Comparison of ENCODE assay signal across 9 mouse cellular contexts in genomic region chr19:20492491-20492890, GRCm38 (mm10). TPM values are rescaled to one million over a fixed set of nuclear protein-coding genes. Genes with fewer than 3 reads are reported as not detected.
DNase-seq lines count a peak whose midpoint lies in the region; ATAC-seq and TF ChIP-seq lines count a peak whose summit lies in the region.
"Had no signal": no experiment of that assay in that cellular context is flagged by ENCODE, and none has a peak within 500 bp of the region (broad histone marks: within the 10 kb centered on the region; RNA-seq: fewer than 3 reads in every experiment).

Gene Aldh1a1, plus strand, starts transcription at chr19:20492715.

- no peak for ATAC-seq in midbrain, embryonic 15.5 days (replicated peaks)
- ATAC-seq in midbrain, embryonic 11.5 days (ENCODE audit: low FRiP score): no peak
- no peak for ATAC-seq in intestine, embryonic 16.5 days

- no peak within 1 kb of the TSS for H3K4me2 ChIP-seq in midbrain, embryonic 15.5 days
- no peak within 1 kb of the TSS for H3K4me2 ChIP-seq in midbrain, embryonic 11.5 days
- no peak within 1 kb of the TSS for H3K4me2 ChIP-seq in intestine, embryonic 16.5 days (ENCODE audit: low read depth, low read length)

- TF ChIP-seq CTCF in embryonic fibroblast, embryonic 13.5 days (IDR thresholded peaks at IDR 0.05; ENCODE audit: borderline replicate concordance, insufficient read depth, low read length): no peak

- no peaks in the 10 kb centered on the region for H3K9me3 ChIP-seq in midbrain, embryonic 15.5 days
- no peaks in the 10 kb centered on the region for H3K9me3 ChIP-seq in midbrain, embryonic 11.5 days (ENCODE audit: control insufficient read depth, low read length)
- no peaks in the 10 kb centered on the region for H3K9me3 ChIP-seq in intestine, embryonic 16.5 days (ENCODE audit: control insufficient read depth, low read length)
- H3K9me3 ChIP-seq: G1E had no signal

- DNase-seq in midbrain, embryonic 11.5 days (ENCODE audit: low spot score, missing footprints): no peak
- peak; percentile 86 for DNase-seq in skeletal muscle tissue, adult 2 months (ENCODE audit: low read depth, low spot score)
- no peak for DNase-seq in Muller cell, postnatal 12 days (ENCODE audit: inconsistent ontology term)
- DNase-seq in thymus, postnatal 4 days: no peak
- DNase-seq in thymus, postnatal 0 days (ENCODE audit: low spot score): no peak

- H3K27ac ChIP-seq in midbrain, embryonic 15.5 days: no peak within 1 kb of the TSS
- no peak within 1 kb of the TSS for H3K27ac ChIP-seq in midbrain, embryonic 11.5 days (ENCODE audit: low read depth, low read length)
- peak within 1 kb of the TSS; percentile 64 for H3K27ac ChIP-seq in embryonic fibroblast, embryonic 13.5 days (ENCODE audit: insufficient read depth, low read length)
- peak within 1 kb of the TSS; percentile 59 for H3K27ac ChIP-seq in intestine, embryonic 16.5 days (ENCODE audit: low read length)

- no peaks in the 10 kb centered on the region for H3K36me3 ChIP-seq in midbrain, embryonic 15.5 days (replicated peaks)
- H3K36me3 ChIP-seq in midbrain, embryonic 11.5 days (ENCODE audit: control insufficient read depth, insufficient read depth, low read length): no peaks in the 10 kb centered on the region
- H3K36me3 ChIP-seq in intestine, embryonic 16.5 days (ENCODE audit: control insufficient read depth, insufficient read depth, low read length): no peaks in the 10 kb centered on the region
- H3K36me3 ChIP-seq: G1E had no signal

- no peak within 1 kb of the TSS for H3K9ac ChIP-seq in midbrain, embryonic 15.5 days
- no peak within 1 kb of the TSS for H3K9ac ChIP-seq in midbrain, embryonic 11.5 days (ENCODE audit: low read length)
- H3K9ac ChIP-seq in intestine, embryonic 16.5 days (ENCODE audit: low read depth, low read length): no peak within 1 kb of the TSS

- H3K27me3 ChIP-seq in midbrain, embryonic 15.5 days (replicated peaks): no peaks in the 10 kb centered on the region
- H3K27me3 ChIP-seq in midbrain, embryonic 11.5 days (ENCODE audit: control insufficient read depth, insufficient read depth, low read length): no peaks in the 10 kb centered on the region
- no peaks in the 10 kb centered on the region for H3K27me3 ChIP-seq in intestine, embryonic 16.5 days (replicated peaks; ENCODE audit: control insufficient read depth, insufficient read depth, low read length)

- H3K4me1 ChIP-seq in midbrain, embryonic 15.5 days: no peaks in the 10 kb centered on the region
- H3K4me1 ChIP-seq in midbrain, embryonic 11.5 days (ENCODE audit: control insufficient read depth, insufficient read depth, low read length): no peaks in the 10 kb centered on the region
- peaks cover 5% of the 10 kb centered on the region for H3K4me1 ChIP-seq in embryonic fibroblast, embryonic 13.5 days (ENCODE audit: control insufficient read depth, insufficient read depth, low read length)
- H3K4me1 ChIP-seq in intestine, embryonic 16.5 days (ENCODE audit: control insufficient read depth, insufficient read depth, low read length): no peaks in the 10 kb centered on the region

- WGBS in midbrain, embryonic 15.5 days: 72% methylated on average over 2 of the region's 2 CpGs
- 65% methylated on average over 2 of the region's 2 CpGs for WGBS in midbrain, embryonic 11.5 days
- WGBS in intestine, embryonic 16.5 days: 78% methylated on average over 2 of the region's 2 CpGs

- H3K4me3 ChIP-seq in midbrain, embryonic 15.5 days: no peak within 1 kb of the TSS
- no peak within 1 kb of the TSS for H3K4me3 ChIP-seq in midbrain, embryonic 11.5 days (ENCODE audit: low read depth, low read length)
- H3K4me3 ChIP-seq in embryonic fibroblast, embryonic 13.5 days (ENCODE audit: insufficient read depth, low read length): no peak within 1 kb of the TSS
- H3K4me3 ChIP-seq in intestine, embryonic 16.5 days (ENCODE audit: low read length): no peak within 1 kb of the TSS

- no peak for TF ChIP-seq POLR2A in embryonic fibroblast, embryonic 13.5 days (IDR thresholded peaks at IDR 0.05; ENCODE audit: low read depth, low read length)

RNA-seq across cellular contexts. Expression of gene Aldh1a1, which starts in this region (rescaled TPM):
- 16.3 and 17.4 TPM in 2 replicates for polyA plus RNA-seq in midbrain, embryonic 15.5 days (2015; fragmentation: Nextera tagmentation; extraction: Ambion mirVana)
- 0.33 and 0.81 TPM in 2 replicates for polyA plus RNA-seq in midbrain, embryonic 11.5 days (2014; fragmentation: Nextera tagmentation; extraction: Ambion mirVana)
- 0.45 and 3.0 TPM in 2 replicates for polyA plus RNA-seq in embryonic fibroblast, embryonic 13.5 days (2011; ENCODE audit: insufficient read length, low read depth, missing spikeins)
- 86.5 and 90.5 TPM in 2 replicates for polyA plus RNA-seq in intestine, embryonic 16.5 days (2015; fragmentation: Nextera tagmentation; extraction: Ambion mirVana)
- 0.95 and 1.1 TPM in 2 replicates for polyA plus RNA-seq in thymus, postnatal 0 days (2015; fragmentation: Nextera tagmentation; extraction: Ambion mirVana)
- polyA plus RNA-seq: G1E had no signal

Comparison
In these comparisons a context has a peak if more than half of its experiments do, and no peak if none do; other contexts are left out.
1. H3K27ac ChIP-seq: peak in embryonic fibroblast, embryonic 13.5 days (single experiment) and intestine, embryonic 16.5 days (single experiment); none in midbrain, embryonic 15.5 days (single experiment) and midbrain, embryonic 11.5 days (single experiment).